ENCODE assay signal across 19 mouse cellular contexts in genomic region chr6:144863430-144863994, GRCm38 (mm10).
DNase-seq lines count a peak whose midpoint lies in the region; ATAC-seq and TF ChIP-seq lines count a peak whose summit lies in the region.
"Had no signal": no experiment of that assay in that cellular context is flagged by ENCODE, and none has a peak within 500 bp of the region (broad histone marks: within the 10 kb centered on the region; RNA-seq: fewer than 3 reads in every experiment).

No protein-coding gene starts in this region.

- H3K4me3 ChIP-seq in liver, embryonic 14.5 days (ENCODE audit: insufficient read depth in 1 of 2, low read depth in 2 of 2, low read length in 2 of 2): no peak overlapping the region
- no peak overlapping the region for H3K4me3 ChIP-seq in liver, postnatal 0 days (ENCODE audit: low read depth, low read length)
- H3K4me3 ChIP-seq in liver, embryonic 15.5 days (replicated peaks): no peak overlapping the region
- no peak overlapping the region for H3K4me3 ChIP-seq in forebrain, postnatal 0 days (ENCODE audit: low read depth, low read length)
- H3K4me3 ChIP-seq: embryonic facial prominence, embryonic 12.5 days; embryonic facial prominence, embryonic 15.5 days; hindbrain, embryonic 12.5 days; hindbrain, embryonic 15.5 days had no signal

- H3K36me3 ChIP-seq in liver, embryonic 14.5 days (replicated peaks; ENCODE audit: control insufficient read depth, insufficient read depth, low read depth): no peaks in the 10 kb centered on the region
- no peaks in the 10 kb centered on the region for H3K36me3 ChIP-seq in liver, postnatal 0 days (replicated peaks; ENCODE audit: insufficient read depth, low read length)
- H3K36me3 ChIP-seq in liver, embryonic 15.5 days (replicated peaks): no peaks in the 10 kb centered on the region
- H3K36me3 ChIP-seq in forebrain, postnatal 0 days (ENCODE audit: insufficient read depth): no peaks in the 10 kb centered on the region
- H3K36me3 ChIP-seq: embryonic facial prominence, embryonic 12.5 days; embryonic facial prominence, embryonic 15.5 days; hindbrain, embryonic 12.5 days; hindbrain, embryonic 15.5 days had no signal

- peak; percentile 16; the same call in 1 of the 2 replicates for TF ChIP-seq EP300 in liver, embryonic 14.5 days (IDR thresholded peaks at IDR 0.05; ENCODE audit: low read depth)
- no peak for TF ChIP-seq EP300 in liver, postnatal 0 days (IDR thresholded peaks at IDR 0.05; ENCODE audit: low read depth)

- no peak for DNase-seq in liver, embryonic 14.5 days (ENCODE audit: low read depth in 3 of 3, low spot score in 3 of 3)
- no peak for DNase-seq in liver, postnatal 0 days
- no peak for DNase-seq in gastrocnemius, postnatal 36 days
- DNase-seq in forebrain, postnatal 0 days: no peak
- DNase-seq: adrenal gland, adult 2 months; adrenal gland, postnatal 14 days; cerebellum, adult 11-12 months; cerebellum, adult 8-10 months; cerebellum, postnatal 10 days; cerebellum, postnatal 36 days had no signal

- H3K9ac ChIP-seq in liver, embryonic 14.5 days (replicated peaks): no peak overlapping the region
- H3K9ac ChIP-seq in liver, postnatal 0 days (replicated peaks): no peak overlapping the region
- no peak overlapping the region for H3K9ac ChIP-seq in liver, embryonic 15.5 days
- no peak overlapping the region for H3K9ac ChIP-seq in forebrain, postnatal 0 days
- H3K9ac ChIP-seq: embryonic facial prominence, embryonic 12.5 days; embryonic facial prominence, embryonic 15.5 days; hindbrain, embryonic 12.5 days; hindbrain, embryonic 15.5 days had no signal

- no peak overlapping the region for H3K27ac ChIP-seq in liver, embryonic 14.5 days
- H3K27ac ChIP-seq in liver, postnatal 0 days (ENCODE audit: low read depth): no peak overlapping the region
- no peak overlapping the region for H3K27ac ChIP-seq in liver, embryonic 15.5 days (replicated peaks)
- H3K27ac ChIP-seq in forebrain, postnatal 0 days (ENCODE audit: low read depth, low read length): no peak overlapping the region
- H3K27ac ChIP-seq: embryonic facial prominence, embryonic 12.5 days; embryonic facial prominence, embryonic 15.5 days; hindbrain, embryonic 12.5 days; hindbrain, embryonic 15.5 days had no signal

- WGBS in liver, embryonic 14.5 days (ENCODE audit: insufficient replicate concordance): 45% methylated on average over 3 of the region's 3 CpGs
- 73% methylated on average over 3 of the region's 3 CpGs for WGBS in liver, postnatal 0 days (ENCODE audit: insufficient replicate concordance)
- WGBS in liver, embryonic 15.5 days (ENCODE audit: insufficient replicate concordance): 47% methylated on average over 3 of the region's 3 CpGs
- WGBS in forebrain, postnatal 0 days: 89% methylated on average over 3 of the region's 3 CpGs

- H3K4me1 ChIP-seq in liver, embryonic 14.5 days (replicated peaks; ENCODE audit: control insufficient read depth in 2 of 2, insufficient read depth in 2 of 2, low read length in 1 of 2): peaks cover 0 to 8% of the 10 kb centered on the region in 2 experiments; a peak in 3 of 4 replicates
- no peaks in the 10 kb centered on the region for H3K4me1 ChIP-seq in liver, postnatal 0 days (ENCODE audit: insufficient read depth)
- peaks cover 12% of the 10 kb centered on the region; the same call in 1 of the 2 replicates for H3K4me1 ChIP-seq in liver, embryonic 15.5 days (replicated peaks)
- H3K4me1 ChIP-seq in forebrain, postnatal 0 days (ENCODE audit: insufficient read depth): no peaks in the 10 kb centered on the region
- H3K4me1 ChIP-seq: embryonic facial prominence, embryonic 12.5 days; embryonic facial prominence, embryonic 15.5 days; hindbrain, embryonic 12.5 days had no signal

- no peaks in the 10 kb centered on the region for H3K9me3 ChIP-seq in liver, embryonic 14.5 days (ENCODE audit: control insufficient read depth, low read length)
- H3K9me3 ChIP-seq in liver, postnatal 0 days (ENCODE audit: low read length): no peaks in the 10 kb centered on the region
- H3K9me3 ChIP-seq in liver, embryonic 15.5 days (replicated peaks): no peaks in the 10 kb centered on the region
- no peaks in the 10 kb centered on the region for H3K9me3 ChIP-seq in forebrain, postnatal 0 days (ENCODE audit: low read length)
- H3K9me3 ChIP-seq: embryonic facial prominence, embryonic 12.5 days; embryonic facial prominence, embryonic 15.5 days; hindbrain, embryonic 12.5 days; hindbrain, embryonic 15.5 days had no signal

- H3K4me2 ChIP-seq in liver, embryonic 14.5 days (ENCODE audit: low read depth): no peak overlapping the region
- H3K4me2 ChIP-seq in liver, postnatal 0 days (ENCODE audit: low read depth, low read length): no peak overlapping the region
- H3K4me2 ChIP-seq in liver, embryonic 15.5 days: no peak overlapping the region
- H3K4me2 ChIP-seq in forebrain, postnatal 0 days (ENCODE audit: low read depth): no peak overlapping the region
- H3K4me2 ChIP-seq: embryonic facial prominence, embryonic 12.5 days; embryonic facial prominence, embryonic 15.5 days; heart, embryonic 11.5 days; hindbrain, embryonic 12.5 days; hindbrain, embryonic 15.5 days had no signal

- H3K27me3 ChIP-seq in liver, embryonic 14.5 days (ENCODE audit: control insufficient read depth, insufficient read depth, low read length): no peaks in the 10 kb centered on the region
- H3K27me3 ChIP-seq in liver, postnatal 0 days (ENCODE audit: insufficient read depth, low read length): no peaks in the 10 kb centered on the region
- H3K27me3 ChIP-seq in liver, embryonic 15.5 days: no peaks in the 10 kb centered on the region
- H3K27me3 ChIP-seq in forebrain, postnatal 0 days (ENCODE audit: insufficient read depth, low read length): no peaks in the 10 kb centered on the region
- H3K27me3 ChIP-seq: embryonic facial prominence, embryonic 12.5 days; embryonic facial prominence, embryonic 15.5 days; hindbrain, embryonic 12.5 days; hindbrain, embryonic 15.5 days had no signal

- ATAC-seq in liver, embryonic 14.5 days (ENCODE audit: insufficient read depth): peak; percentile 56; the same call in 1 of the 2 replicates
- ATAC-seq in liver, postnatal 0 days: no peak
- ATAC-seq in liver, embryonic 15.5 days (ENCODE audit: insufficient read depth): peak; percentile 57
- ATAC-seq in megakaryocyte-erythroid progenitor cell, adult 5-6 weeks (replicated peaks; ENCODE audit: low FRiP score, low TSS enrichment, poor library complexity, severe bottlenecking): peak; percentile 73
- no peak for ATAC-seq in forebrain, postnatal 0 days
- ATAC-seq: CD4-positive, CD25-positive, alpha-beta regulatory T cell, adult 4 months; forebrain, embryonic 14.5 days had no signal

- intact Hi-C loops in gastrocnemius, postnatal 36 days (cut with DNase I): no loop called here

- TF ChIP-seq CTCF in liver, embryonic 14.5 days (IDR thresholded peaks at IDR 0.05; ENCODE audit: low read depth): no peak
- no peak for TF ChIP-seq CTCF in liver, postnatal 0 days (IDR thresholded peaks at IDR 0.05; ENCODE audit: low read depth)
- no peak for TF ChIP-seq CTCF in forebrain, postnatal 0 days (IDR thresholded peaks at IDR 0.05; ENCODE audit: low read depth)

Comparison
In these comparisons a context has a peak if more than half of its experiments do, and no peak if none do; other contexts are left out.
1. ATAC-seq: peak in liver, embryonic 14.5 days (single experiment), liver, embryonic 15.5 days (single experiment) and megakaryocyte-erythroid progenitor cell, adult 5-6 weeks (single experiment); none in liver, postnatal 0 days (single experiment) and forebrain, postnatal 0 days (single experiment).